Mouse (Mus musculus) midbrain, postnatal 0 days (tissue): ENCODE data around the gene Mesp2. TPM values are rescaled to one million over a fixed set of nuclear protein-coding genes. Genes with fewer than 3 reads are reported as not detected.

Source experiments
- ATAC-seq: fragments of 200-750 bp; cut with Nextera tagmentation; 2 replicates; pipeline ENCODE4 v1.8.0; 2017; ENCODE audit warnings: moderate number of reproducible peaks, mild to moderate bottlenecking, moderate TSS enrichment, moderate library complexity; ENCODE audit not compliant: low FRiP score
- DNase-seq: peaks from one replicate; pipeline ENCODE4 v3.0.0-alpha.2; 2015; ENCODE audit warnings: low spot score
- H3K27ac ChIP-seq: fragments of 300-500 bp; sonication (generic); 2 replicates; pipeline ENCODE4 v1.5.1; 2014; ENCODE audit warnings: low read depth, mild to moderate bottlenecking, low read length, mixed read lengths
- H3K27me3 ChIP-seq: fragments of 300-500 bp; sonication (generic); 2 replicates; pipeline ENCODE4 v1.6.1; 2014; ENCODE audit warnings: low read length, control low read depth, mixed read lengths; ENCODE audit not compliant: insufficient read depth
- H3K36me3 ChIP-seq: fragments of 300-500 bp; sonication (generic); 2 replicates; pipeline ENCODE4 v1.6.1; 2014; ENCODE audit warnings: low read length, control low read depth, mixed read lengths; ENCODE audit not compliant: insufficient read depth
- H3K4me1 ChIP-seq: fragments of 300-500 bp; sonication (generic); 2 replicates; pipeline ENCODE4 v1.6.1; 2014; ENCODE audit warnings: mild to moderate bottlenecking, control low read depth, antibody characterized with exemption, low read length, mixed read lengths; ENCODE audit not compliant: insufficient read depth
- H3K4me2 ChIP-seq: fragments of 300-500 bp; sonication (generic); 2 replicates; pipeline ENCODE4 v1.6.1; 2014; ENCODE audit warnings: low read depth, mild to moderate bottlenecking, low read length, mixed read lengths; ENCODE audit not compliant: poor library complexity, severe bottlenecking
- H3K4me3 ChIP-seq: fragments of 300-500 bp; sonication (generic); 2 replicates; pipeline ENCODE4 v1.5.1; 2014; ENCODE audit warnings: low read depth, mild to moderate bottlenecking, low read length, moderate library complexity
- H3K9ac ChIP-seq: fragments of 300-500 bp; sonication (generic); replicated peaks from 2 replicates; pipeline ENCODE4 v1.6.1; 2014; ENCODE audit warnings: mild to moderate bottlenecking, low read length, moderate library complexity, mixed read lengths; ENCODE audit not compliant: poor library complexity, severe bottlenecking
- H3K9me3 ChIP-seq: fragments of 300-500 bp; sonication (generic); 2 replicates; pipeline ENCODE4 v1.6.1; 2016; ENCODE audit warnings: low read length, control low read depth
- CTCF ChIP-seq: IDR thresholded peaks from 2 replicates; pipeline ENCODE4 v1.5.1; 2016; ENCODE audit warnings: antibody characterized with exemption, mild to moderate bottlenecking
- WGBS: fragments of 180-500 bp; shearing (Covaris S2); extraction: QIAGEN DNeasy Blood & Tissue Kit; methylation state at CpG from one replicate; pipeline ENCODE4 v1.1.7; 2014; 5-methylcytosine and 5-hydroxymethylcytosine counted together
- polyA plus RNA-seq: library from polyadenylated mRNA; unstranded; fragments of >200 nt; fragmentation: Nextera tagmentation; extraction: Ambion mirVana; gene quantifications from 2 replicates; pipeline ENCODE4 v1.2.1, GENCODE M21; 2015
- total RNA-seq: library from RNA; depleted of rRNA; stranded (reverse); fragments of >200 nt; gene quantifications from 2 replicates; pipeline ENCODE4 v1.2.3, GENCODE M21; 2014; rRNA removed

The Mesp2 gene
- 0.52 and 0.88 TPM in 2 replicates for total RNA-seq
- polyA plus RNA-seq, result 1.4 and 1.5 TPM in 2 replicates

GRCm38 (mm10) chr7:79810611-79811506, at the start of gene Mesp2:
Gene Mesp2, plus strand, starts transcription at chr7:79810727.
- peak within 1 kb of the TSS; percentile 42 for H3K9ac ChIP-seq
- peak; percentile 30 for TF ChIP-seq CTCF
- H3K27me3 ChIP-seq, result no peaks in the 10 kb centered on the region
- peak within 1 kb of the TSS; percentile 53 for H3K4me2 ChIP-seq
- no peaks in the 10 kb centered on the region for H3K4me1 ChIP-seq
- no peaks in the 10 kb centered on the region for H3K9me3 ChIP-seq
- no peak within 1 kb of the TSS for H3K27ac ChIP-seq
- H3K4me3 ChIP-seq, result peak within 1 kb of the TSS; percentile 30
- no peaks in the 10 kb centered on the region for H3K36me3 ChIP-seq
- ATAC-seq (peak; percentile 76), DNase-seq (peak; percentile 79)
- WGBS, result 20% methylated on average over 69 of the region's 71 CpGs

GRCm38 (mm10) chr7:79761124-79761876, 49.2 kb upstream of the Mesp2 start:
- TF ChIP-seq CTCF, result no peak
- no peak overlapping the region for H3K9ac ChIP-seq
- no peaks in the 10 kb centered on the region for H3K27me3 ChIP-seq
- WGBS, result 75% methylated on average over 5 of the region's 5 CpGs
- H3K9me3 ChIP-seq, result no peaks in the 10 kb centered on the region
- no peaks in the 10 kb centered on the region for H3K4me1 ChIP-seq
- DNase-seq (no peak), ATAC-seq (no peak)
- no peaks in the 10 kb centered on the region for H3K36me3 ChIP-seq
- H3K27ac ChIP-seq, result no peak overlapping the region
- H3K4me3 ChIP-seq, result no peak overlapping the region
- no peak overlapping the region for H3K4me2 ChIP-seq

- H3K4me1 ChIP-seq, result no peaks in the 10 kb centered on the region
- no peak overlapping the region for H3K27ac ChIP-seq
- no peak overlapping the region for H3K4me3 ChIP-seq
- H3K4me2 ChIP-seq, result no peak overlapping the region
- H3K27me3 ChIP-seq, result no peaks in the 10 kb centered on the region
- DNase-seq (no peak), ATAC-seq (no peak)
- 79% methylated on average over 8 of the region's 8 CpGs for WGBS
- H3K36me3 ChIP-seq, result no peaks in the 10 kb centered on the region
- no peak overlapping the region for H3K9ac ChIP-seq
- TF ChIP-seq CTCF, result no peak
- no peaks in the 10 kb centered on the region for H3K9me3 ChIP-seq
These were observed 48.4 kb upstream of the Mesp2 start for GRCm38 (mm10) chr7:79762106-79762505.

GRCm38 (mm10) chr7:79765991-79766390, 44.5 kb upstream of the Mesp2 start:
- Histone ChIP-seq H3K27ac (no peak overlapping the region), H3K4me3 (no peak overlapping the region), H3K9me3 (no peaks in the 10 kb centered on the region), H3K9ac (no peak overlapping the region), H3K27me3 (no peaks in the 10 kb centered on the region), H3K4me1 (no peaks in the 10 kb centered on the region), H3K36me3 (no peaks in the 10 kb centered on the region), H3K4me2 (no peak overlapping the region)
- DNase-seq, result no peak
- TF ChIP-seq CTCF, result peak; percentile 26
- 36% methylated on average over 1 of the region's 1 CpGs for whole genome bisulfite sequencing
- no peak for ATAC-seq

GRCm38 (mm10) chr7:79769664-79770063, 40.9 kb upstream of the Mesp2 start:
- no peaks in the 10 kb centered on the region for H3K27me3 ChIP-seq
- no peak overlapping the region for H3K4me3 ChIP-seq
- WGBS, result 86% methylated on average over 3 of the region's 3 CpGs
- no peak overlapping the region for H3K4me2 ChIP-seq
- no peak for TF ChIP-seq CTCF
- no peak for ATAC-seq
- no peak overlapping the region for H3K9ac ChIP-seq
- DNase-seq, result no peak
- no peaks in the 10 kb centered on the region for H3K4me1 ChIP-seq
- H3K27ac ChIP-seq, result no peak overlapping the region
- no peaks in the 10 kb centered on the region for H3K9me3 ChIP-seq
- no peaks in the 10 kb centered on the region for H3K36me3 ChIP-seq
